Mouse (Mus musculus) layer of hippocampus, adult 11-12 months (tissue): ENCODE measurements at regions not wholly inside any gene's neighbourhood (a gene's known extent, or its start where the extent isn't known, plus 50 kb on each side); places are given as distances from the start of the nearest gene placed in this dataset.
"Not testable (repeated sequence)": the region's sequence is repeated elsewhere in the genome, so short reads cannot be mapped to it uniquely, and the experiment has no call there.

ENCODE experiments used
- DNase-seq: peaks from one replicate; pipeline ENCODE4 v3.0.0; 2022; ENCODE audit warnings: low spot score

- not testable (repeated sequence) for DNase-seq
Measured at GRCm38 (mm10) chrX:82249456-82249855, 699.2 kb upstream of the Dmd start.

GRCm38 (mm10) chrX:82282376-82282775 lies 666.3 kb upstream of the Dmd start:
- not testable (repeated sequence) for DNase-seq

GRCm38 (mm10) chrX:82310764-82311492 lies 637.7 kb upstream of the Dmd start:
- peak; percentile 2 for DNase-seq
